Mouse (Mus musculus): Measurements from ENCODE around the gene Prkrip1. TPM values are rescaled to one million over a fixed set of nuclear protein-coding genes. Genes with fewer than 3 reads are reported as not detected.
"Not testable (repeated sequence)": the region's sequence is repeated elsewhere in the genome, so short reads cannot be mapped to it uniquely, and the experiment has no call there.

The Prkrip1 gene
- total RNA-seq, 2 experiments from 2014 or later: 27.9 to 32.6 TPM

- DNase-seq: not testable (repeated sequence)
Measured at GRCm38 (mm10) chr5:136211341-136212102, 12.8 kb upstream of the Prkrip1 start.

GRCm38 (mm10) chr5:136210549-136210948, 11.8 kb upstream of the Prkrip1 start:
- DNase-seq: no peak

DNA sequence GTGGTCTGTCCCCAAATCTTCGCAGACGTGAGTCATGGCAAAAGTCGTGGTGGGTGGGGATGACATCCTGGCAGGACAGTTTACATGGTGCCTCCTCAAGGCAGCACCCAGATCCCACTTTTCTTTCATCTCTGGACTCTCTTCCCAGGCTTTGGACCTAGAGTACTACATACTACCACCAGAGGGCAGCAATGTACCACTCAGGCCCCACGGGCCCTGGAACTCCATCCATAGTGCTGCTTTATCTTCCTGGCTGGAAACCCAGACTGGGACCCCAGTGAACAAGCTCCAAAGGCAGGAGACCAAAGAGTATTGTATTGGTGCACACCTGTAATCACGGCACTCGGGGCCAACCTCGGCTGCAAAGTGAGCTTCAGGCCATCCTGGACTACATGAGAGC, 3.1 kb upstream of the Prkrip1 start:
- DNase-seq: peak; percentile 78

DNA sequence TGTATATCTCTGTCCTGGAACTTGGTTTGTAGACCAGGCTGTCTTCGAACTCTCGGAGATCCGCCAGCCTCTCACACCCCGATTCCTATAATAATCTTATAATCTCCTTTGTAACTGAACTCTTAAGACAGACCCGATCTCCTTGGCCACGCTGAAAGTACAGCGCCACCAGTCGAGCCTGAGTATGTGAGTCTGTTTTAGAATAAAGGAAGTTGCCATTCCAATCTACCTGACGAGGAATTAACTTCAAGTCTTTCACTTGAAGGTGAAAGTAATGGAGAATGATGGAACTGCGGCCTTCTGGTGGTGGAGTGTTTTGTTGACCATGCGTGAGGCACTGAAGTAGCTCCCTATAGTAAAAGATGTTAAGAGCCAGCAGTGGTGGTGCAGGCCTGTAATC, 763 bp upstream of the Prkrip1 start:
- no peak for DNase-seq

DNA sequence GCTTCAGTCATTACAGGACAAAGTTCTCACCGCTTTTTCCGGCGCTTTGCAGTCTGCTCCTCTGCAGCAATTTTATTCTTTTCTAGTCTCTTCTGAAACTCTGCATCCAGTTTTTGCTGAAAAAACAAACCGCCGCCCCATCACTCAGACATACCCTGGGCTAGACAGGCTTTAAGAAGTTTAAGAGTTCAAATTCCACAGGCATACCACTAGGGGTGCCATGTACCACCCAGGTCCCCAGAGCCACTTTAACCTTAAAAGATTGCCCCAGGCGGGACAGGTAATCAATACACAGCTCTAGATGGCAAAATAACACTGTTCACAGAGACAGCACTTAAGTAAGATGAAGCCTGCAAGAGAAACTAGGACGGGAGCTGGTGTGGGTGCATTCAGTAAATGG, 6.9 kb downstream of the Prkrip1 start:
- no peak for DNase-seq

DNA sequence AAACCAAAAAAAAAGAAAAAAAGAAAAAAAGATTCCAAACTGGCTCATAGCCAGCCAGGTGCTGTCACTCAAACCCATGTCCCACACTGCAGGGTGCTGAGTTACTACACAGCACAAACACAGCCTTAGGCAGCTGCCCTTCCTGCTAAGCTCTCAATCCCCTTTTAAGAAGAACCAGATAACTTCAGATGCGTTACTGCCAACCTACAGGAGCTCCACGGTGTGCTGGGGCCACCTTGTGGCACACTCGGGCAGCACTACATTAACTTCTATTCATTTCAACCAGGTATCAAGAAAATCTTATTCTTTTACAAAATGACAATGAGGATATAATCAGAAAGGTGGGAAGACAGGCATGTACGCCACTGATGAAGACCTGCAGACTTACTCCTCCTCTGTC, 12.0 kb downstream of the Prkrip1 start:
- DNase-seq: peak; percentile 66

DNA sequence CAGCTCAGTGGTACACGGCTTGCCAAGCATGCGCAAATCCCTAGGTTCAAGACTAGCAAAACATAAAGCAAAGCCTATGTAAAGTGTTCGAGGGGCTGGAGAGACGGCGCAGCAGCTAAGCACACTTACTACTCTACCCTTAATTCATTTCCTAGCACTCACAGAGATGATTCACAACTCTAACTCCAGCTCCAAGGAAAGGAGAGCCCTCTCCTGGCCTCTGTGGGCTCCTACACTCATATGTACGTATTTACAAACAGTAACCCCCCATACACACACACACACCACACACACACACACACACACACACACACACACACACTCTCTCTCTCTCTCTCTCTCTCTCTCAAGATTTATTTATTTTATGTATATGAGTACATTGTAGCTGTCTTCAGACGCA, 15.0 kb downstream of the Prkrip1 start:
- no peak for DNase-seq

DNA sequence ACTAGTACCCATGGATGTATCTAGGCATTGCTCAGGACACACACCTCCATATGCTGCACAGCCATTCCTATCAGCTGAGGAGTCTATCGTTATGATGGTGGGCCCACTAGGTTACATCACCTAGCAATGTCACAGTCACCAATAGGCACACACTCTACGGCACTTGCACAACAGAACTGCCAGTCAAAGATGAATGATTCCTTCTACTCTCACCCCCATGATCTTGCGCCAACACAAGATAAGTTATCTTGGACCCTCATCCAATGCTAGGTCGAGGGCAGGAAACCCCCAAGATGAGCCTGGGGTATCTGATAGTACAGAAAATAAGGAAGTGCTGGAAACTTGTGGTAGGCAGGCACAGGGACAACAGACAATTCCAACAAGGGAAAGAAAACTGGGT, 15.9 kb downstream of the Prkrip1 start:
- no peak for DNase-seq

GRCm38 (mm10) chr5:136182049-136182448, 16.7 kb downstream of the Prkrip1 start:
- DNase-seq: no peak

DNA sequence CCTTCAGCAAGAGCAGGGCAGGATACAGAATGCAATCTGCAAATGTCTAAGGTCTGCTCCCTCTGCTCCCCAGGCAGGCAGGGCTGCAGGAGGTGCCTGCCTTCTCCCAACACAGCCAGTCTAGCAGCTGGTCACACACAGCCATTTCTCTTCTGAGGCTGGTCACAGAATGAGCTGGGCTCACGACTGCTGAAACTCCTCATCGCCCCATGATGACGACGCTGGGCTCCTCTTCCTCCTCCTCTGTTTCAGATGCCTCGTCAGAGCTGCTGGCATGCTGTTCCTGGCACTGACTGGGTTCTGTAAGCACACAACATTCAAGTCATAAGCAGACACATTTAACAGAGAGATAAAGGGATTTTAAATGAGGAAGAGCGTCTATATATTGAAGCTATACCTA, 17.6 kb downstream of the Prkrip1 start:
- no peak for DNase-seq

- no peak for DNase-seq
Measured at GRCm38 (mm10) chr5:136179594-136179993, 19.2 kb downstream of the Prkrip1 start.

GRCm38 (mm10) chr5:136173606-136174463, 24.9 kb downstream of the Prkrip1 start:
- peak; percentile 40 for DNase-seq

DNA sequence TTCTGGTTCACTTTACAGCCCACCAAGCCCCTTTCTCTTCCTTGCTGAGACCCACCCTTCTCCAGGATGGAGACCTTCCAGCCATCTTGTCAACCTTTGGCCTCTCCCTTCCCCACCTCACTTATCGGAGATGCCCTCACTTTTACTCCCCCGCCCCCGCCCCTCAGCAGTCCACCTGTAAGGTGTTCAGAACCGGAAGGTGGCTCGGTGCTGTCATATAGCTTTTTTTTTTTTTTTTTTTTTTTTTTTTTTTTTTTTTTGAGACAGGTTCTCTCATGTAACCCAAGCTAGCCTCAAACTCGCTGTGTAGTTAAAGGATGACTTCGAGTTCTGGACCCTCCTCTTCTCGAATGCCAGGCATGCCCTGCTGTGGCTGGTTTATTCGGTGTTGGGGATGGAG, 25.8 kb downstream of the Prkrip1 start:
- no peak for DNase-seq

GRCm38 (mm10) chr5:136171363-136172341, 27.1 kb downstream of the Prkrip1 start:
- no peak for DNase-seq

GRCm38 (mm10) chr5:136170512-136171362, 28.0 kb downstream of the Prkrip1 start, which contains the start of gene Orai2:
TSS of gene Orai2 (minus strand) at chr5:136170713.
- peak; percentile 78 for DNase-seq

DNA sequence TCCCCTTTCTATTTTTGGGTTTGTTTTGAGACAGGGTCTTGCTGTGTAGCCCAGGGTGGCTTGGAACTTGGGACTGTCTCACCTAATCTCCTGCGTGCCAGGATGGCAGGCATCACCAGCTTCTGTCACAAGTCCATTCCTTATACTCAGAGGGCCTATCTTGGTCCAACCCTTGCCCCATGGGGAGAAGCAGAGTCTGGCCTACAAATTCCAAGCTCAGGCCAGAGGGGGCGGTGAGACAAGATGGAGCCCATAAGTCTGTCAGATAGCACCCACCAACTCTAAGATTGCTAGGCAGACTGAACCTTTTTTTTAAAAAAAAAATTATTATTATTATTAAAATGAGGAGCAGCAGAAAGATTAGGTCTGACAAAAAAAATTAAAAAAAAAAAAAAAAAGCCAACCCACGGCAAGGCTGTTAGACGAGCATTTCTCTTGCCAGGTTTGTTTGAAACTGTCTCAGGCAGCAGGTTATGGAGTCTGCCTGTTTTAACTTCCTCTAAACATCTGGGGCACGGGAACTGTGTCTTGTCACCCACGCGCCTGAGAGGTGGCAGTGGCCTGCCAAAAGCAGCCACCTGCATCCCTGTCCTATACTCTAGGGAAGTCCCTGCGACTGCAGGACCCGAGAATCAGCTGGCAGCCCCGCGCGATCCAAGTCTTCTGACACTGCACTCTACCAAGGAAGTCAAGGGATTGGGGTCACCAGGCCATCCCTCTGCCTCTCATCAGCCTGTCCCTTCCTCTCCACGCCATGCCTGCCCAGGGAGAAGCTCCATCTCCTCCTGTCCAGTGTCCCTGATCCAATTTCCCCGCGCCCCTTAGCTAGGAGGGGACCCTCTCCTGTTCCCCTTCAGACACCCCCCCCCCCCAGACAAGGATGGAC, 28.9 kb downstream of the Prkrip1 start:
- DNase-seq: peak; percentile 31

- no peak for DNase-seq
Measured at GRCm38 (mm10) chr5:136168071-136168470, 30.7 kb downstream of the Prkrip1 start.

- no peak for DNase-seq
Measured at GRCm38 (mm10) chr5:136167296-136167695, 31.5 kb downstream of the Prkrip1 start.

DNA sequence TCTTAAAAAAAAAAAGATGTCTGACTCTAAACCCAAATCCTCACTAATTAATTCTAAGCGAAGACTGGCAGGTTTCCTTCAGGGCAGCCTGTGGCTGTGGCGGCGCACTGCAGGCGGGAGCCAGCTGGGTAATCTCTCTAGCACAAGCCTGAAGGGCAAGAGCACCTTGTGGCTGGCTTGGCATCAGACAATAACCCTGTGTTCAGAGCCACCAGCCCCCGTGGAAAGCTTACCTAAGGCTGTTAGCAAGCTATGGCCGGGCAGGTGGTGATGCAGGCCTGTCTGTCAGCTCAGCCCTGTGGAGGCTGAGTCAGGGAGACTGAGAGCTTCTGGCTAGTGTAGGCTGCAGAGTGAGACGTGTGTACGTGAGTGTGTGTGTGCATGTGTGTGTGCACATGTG, 33.5 kb downstream of the Prkrip1 start:
- no peak for DNase-seq

- no peak for DNase-seq
Measured at GRCm38 (mm10) chr5:136163807-136164474, 34.8 kb downstream of the Prkrip1 start.
